Mouse (Mus musculus): ENCODE measurements at regions not wholly inside any gene's neighbourhood (a gene's known extent, or its start where the extent isn't known, plus 50 kb on each side); places are given as distances from the start of the nearest gene placed in this dataset.

DNA sequence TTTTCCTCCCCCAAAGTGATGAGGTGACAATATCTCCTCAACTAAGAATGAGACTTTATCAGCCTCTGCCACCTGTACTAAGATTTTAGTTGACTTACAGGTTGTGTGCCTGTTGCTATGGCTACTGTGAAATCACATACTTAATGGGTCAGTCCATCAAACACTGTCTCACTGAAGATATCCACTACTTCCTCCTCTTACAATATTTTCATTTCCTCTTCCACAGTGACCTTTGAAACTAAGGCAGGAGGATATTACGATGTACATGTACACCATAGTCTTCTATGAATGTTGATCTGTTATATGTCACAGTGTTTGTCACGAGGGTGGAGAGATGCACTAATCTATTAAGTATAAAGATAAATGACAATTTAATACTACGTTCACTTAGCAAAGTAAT lies 212.4 kb upstream of the Dab2 start:
- no peak for DNase-seq (ENCODE audit: extremely low read depth, insufficient read length, low spot score)

DNA sequence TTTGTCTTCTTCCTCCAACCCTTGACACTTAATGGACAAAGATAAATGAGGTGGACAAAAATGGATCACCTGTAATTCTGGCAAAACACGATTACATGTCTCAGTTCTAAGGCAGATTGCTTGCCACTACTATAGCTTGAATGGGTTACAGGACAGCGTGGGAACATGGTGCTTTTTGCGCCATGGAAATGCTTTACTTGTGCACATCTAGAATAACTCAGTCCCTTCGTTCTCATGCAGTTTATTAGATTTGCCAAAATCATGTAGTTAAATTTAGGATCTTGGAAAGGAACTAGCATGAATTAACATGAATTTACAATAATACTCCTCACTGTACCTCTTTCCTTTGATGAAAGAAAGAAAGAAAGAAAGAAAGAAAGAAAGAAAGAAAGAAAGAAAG lies 211.1 kb upstream of the Dab2 start:
- no peak for DNase-seq (ENCODE audit: extremely low read depth, insufficient read length, low spot score)

DNA sequence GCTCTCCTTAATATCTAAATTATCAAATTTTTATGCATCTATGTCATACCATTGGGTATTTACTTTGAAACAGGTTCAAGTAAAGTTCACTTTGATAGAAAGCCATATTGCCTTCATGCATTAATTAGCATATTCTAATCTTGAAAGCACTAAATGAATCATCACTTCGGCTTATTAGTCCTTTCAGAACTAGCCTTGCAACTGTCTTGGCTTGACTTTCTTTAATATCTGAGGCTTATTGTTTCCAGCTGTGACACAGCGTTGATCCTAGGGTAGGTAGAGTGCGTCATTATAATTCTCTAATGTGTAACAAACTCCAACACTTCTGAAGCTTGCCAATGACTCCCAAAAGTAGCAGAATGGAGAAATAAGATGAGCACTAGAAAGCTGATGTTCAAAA lies 169.9 kb upstream of the Dab2 start:
- DNase-seq (ENCODE audit: extremely low read depth, insufficient read length, low spot score): no peak

DNA sequence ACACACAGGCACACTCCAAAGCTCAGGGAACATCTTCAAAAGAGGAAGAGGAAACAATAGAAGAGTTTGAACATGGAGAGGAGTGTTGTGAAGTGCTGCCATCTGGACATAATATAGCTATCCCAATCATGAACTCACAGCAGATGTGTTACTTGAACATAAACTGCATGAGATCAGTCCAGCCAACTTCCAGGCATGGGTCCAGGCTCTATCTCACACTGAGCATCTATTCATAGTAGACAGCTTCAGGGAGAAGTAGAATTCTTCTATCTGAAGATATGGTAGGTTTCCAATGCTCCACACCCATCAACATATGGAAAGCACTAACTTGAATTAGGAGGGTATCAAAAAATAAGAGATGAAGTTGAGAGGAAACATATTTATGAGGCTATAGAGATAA lies 167.4 kb upstream of the Dab2 start:
- no peak for DNase-seq (ENCODE audit: extremely low read depth, insufficient read length, low spot score)

DNA sequence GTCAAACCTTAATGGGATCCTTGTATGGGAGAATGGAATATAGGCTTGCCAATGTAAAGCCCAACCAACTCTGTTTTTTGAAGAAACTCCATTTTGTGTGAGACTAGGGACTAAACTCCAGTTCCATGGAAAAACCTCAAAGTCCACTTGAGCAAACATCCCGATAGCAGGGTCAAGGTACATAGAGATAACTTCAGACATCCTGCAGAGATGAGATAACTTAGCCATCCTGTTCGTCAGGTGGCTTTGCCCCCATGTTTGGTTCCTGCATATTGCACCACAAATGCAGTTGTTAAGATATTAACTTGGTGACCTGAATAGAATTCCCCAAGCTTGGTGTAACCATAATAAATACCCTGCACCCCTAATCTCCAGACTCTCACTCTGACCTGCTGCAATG lies 154.5 kb upstream of the Dab2 start:
- DNase-seq (ENCODE audit: extremely low read depth, insufficient read length, low spot score): no peak

DNA sequence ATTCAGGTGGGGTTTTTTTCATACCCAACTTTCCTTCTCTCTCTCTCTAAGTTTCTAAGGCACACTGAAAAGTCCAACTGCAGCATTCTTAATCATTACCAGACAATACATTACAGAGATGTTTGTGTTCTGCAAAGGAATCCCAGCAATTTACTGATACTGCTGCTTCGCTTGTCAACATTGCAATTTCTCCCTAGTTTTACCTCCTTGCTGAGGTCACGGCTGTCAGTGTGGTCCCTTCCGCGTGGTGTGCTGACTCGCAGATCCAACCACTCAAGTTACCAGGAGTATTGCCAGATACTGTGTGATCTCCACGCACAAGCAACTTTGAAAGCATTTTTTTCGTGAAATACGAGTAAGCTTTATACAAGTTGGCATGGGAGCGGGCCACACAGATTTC lies 144.9 kb upstream of the Dab2 start:
- no peak for DNase-seq (ENCODE audit: extremely low read depth, insufficient read length, low spot score)

DNA sequence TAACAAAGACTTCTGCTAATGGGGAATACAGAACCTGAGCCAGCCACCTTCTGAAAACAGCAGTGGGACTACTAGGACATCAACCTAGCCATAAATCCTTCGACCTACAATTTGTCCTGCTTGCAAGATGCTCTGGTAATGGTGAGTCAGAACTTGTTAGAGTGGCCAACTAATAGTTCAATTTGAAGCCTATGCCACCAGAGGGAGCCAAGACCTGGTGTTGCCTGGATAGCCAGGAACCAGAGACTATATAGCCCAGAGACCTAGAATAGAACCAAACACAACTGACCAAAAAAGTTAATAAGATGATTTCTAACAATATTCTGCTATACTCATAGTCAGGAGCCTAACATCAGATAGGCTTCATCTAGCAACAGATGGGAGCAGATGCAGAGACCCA lies 119.3 kb upstream of the Dab2 start:
- DNase-seq (ENCODE audit: extremely low read depth, insufficient read length, low spot score): no peak

DNA sequence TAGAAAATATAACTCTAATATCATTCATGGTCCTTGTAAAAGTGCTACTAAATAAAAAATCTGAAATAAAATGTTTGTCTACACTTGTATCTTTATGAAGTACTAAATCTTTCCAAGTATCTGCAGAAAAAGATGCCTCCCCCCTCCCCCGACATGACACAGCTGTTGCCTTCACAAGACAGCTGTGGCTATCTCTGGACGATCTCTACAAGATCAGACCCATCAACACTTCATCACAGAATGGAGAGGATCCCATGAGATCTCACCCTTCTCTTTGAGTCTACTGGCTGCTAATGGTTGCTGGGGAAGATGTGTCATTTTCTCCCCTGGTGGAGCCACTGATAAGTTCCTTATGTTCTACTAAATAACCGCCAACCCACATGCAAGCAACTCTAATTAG lies 116.0 kb upstream of the Dab2 start:
- DNase-seq (ENCODE audit: extremely low read depth, insufficient read length, low spot score): no peak

DNA sequence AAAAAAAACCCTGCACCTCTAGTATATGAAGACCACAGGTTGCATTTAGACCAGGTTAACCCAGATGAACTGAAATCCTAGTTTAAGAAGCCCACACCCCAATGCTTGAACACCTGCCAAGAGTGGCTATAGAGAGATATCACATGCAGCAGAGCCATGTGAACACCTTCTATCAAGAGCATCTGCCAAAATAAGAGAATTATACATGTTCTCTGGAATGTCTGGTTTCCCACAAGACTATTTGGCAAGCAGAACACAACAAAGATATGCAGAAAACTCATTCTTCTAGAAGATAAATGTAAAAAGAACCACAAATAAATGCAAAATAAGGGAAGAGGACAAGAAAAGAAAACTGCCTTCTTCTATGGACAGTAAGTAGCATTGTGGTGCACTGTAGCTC lies 107.7 kb upstream of the Dab2 start:
- no peak for DNase-seq (ENCODE audit: extremely low read depth, insufficient read length, low spot score)

DNA sequence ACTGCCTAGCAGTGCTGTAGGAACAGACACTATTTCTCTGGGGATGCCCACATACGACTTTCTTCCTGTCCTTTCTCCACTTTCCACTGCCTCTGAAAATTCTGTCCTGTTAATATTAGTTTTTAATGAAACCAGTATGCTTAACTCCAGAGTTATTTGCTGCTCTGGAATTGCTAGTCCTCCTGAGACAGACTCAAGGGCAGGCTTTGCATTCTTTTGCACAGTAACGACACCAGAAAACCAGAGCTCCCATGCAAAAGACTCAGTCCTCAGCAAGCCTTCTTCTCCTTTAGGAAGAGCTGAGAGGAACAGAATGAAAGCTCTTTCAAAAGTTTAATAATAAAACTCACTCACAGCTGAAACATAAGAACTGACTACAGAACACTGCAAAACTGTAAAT lies 92.3 kb upstream of the Dab2 start:
- DNase-seq (ENCODE audit: extremely low read depth, insufficient read length, low spot score): no peak

DNA sequence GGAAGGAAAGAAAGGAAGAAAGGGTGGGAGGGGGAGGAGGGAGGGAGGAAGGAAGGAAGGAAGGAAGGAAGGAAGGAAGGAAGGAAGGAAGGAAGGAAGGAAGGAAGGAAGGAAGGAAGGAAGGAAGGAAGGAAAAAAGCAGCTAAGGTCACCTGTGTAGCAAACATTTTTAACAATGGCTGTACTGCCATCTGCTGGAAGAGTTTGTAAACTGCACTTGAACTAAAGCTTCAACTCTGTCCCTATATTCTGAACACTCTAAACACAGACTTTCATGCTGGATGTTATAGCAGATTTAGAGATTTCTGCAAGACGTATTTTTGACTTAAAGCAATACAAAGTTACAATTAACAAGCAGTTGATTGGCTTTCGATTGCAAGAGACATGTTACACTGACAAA lies 90.3 kb upstream of the Dab2 start:
- DNase-seq (ENCODE audit: extremely low read depth, insufficient read length, low spot score): no peak

DNA sequence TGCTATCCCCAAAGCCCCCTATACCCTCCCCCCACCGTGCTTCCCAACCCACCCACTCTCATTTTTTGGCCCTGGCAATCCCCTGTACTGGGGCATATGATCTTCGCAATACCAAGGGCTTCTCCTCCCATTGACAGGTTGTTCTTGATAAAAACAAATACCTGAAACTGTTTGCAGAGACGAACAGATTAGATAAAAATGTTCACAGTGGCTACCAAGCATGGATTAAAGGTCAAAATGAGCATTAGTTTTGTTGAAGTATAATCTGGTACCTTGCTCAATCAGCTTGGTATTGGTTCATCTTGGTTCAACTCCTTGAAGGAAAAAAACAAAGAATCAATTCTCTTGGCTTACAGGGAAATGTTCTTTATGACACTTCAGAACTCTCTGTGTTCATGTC lies 81.5 kb upstream of the Dab2 start:
- DNase-seq (ENCODE audit: extremely low read depth, insufficient read length, low spot score): no peak

DNA sequence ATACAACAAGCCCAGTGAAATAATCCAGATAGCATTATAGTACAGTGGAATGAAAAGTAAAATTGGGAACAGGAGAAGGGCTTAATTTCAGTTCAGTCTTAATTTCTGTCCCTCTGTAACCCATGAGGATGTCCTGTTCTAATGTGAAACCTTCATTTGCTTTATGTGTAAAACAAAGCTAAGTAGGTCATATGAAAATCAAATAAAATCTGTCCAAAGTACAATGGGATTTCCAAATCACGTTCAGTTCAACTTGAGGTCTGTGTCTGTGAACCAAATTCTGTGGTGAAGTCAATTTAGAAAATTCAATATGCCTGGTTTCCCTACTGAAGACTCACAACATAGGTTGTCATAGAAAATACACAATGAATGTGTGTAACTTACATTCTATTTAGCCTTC lies 74.4 kb upstream of the Dab2 start:
- no peak for DNase-seq (ENCODE audit: extremely low read depth, insufficient read length, low spot score)

DNA sequence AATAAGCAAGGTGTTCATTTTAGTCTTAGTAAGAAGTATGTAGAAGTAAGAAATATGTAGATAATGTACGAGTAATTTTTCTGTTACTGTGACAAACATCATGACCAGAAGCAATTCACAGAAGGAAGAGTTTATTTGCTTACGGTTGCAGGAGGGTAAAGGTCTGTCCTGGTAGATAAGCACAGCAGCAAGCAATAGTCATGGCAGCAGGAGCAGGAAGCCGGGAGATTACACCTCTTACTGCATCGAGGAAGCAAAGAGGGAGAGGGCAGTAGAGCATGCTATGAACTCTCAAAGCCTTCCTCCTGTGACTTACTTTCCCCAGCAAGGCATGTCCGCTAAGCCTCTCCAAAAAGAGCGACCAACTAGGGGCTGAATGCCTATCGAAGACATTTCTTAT lies 69.0 kb upstream of the Dab2 start:
- DNase-seq (ENCODE audit: extremely low read depth, insufficient read length, low spot score): no peak

DNA sequence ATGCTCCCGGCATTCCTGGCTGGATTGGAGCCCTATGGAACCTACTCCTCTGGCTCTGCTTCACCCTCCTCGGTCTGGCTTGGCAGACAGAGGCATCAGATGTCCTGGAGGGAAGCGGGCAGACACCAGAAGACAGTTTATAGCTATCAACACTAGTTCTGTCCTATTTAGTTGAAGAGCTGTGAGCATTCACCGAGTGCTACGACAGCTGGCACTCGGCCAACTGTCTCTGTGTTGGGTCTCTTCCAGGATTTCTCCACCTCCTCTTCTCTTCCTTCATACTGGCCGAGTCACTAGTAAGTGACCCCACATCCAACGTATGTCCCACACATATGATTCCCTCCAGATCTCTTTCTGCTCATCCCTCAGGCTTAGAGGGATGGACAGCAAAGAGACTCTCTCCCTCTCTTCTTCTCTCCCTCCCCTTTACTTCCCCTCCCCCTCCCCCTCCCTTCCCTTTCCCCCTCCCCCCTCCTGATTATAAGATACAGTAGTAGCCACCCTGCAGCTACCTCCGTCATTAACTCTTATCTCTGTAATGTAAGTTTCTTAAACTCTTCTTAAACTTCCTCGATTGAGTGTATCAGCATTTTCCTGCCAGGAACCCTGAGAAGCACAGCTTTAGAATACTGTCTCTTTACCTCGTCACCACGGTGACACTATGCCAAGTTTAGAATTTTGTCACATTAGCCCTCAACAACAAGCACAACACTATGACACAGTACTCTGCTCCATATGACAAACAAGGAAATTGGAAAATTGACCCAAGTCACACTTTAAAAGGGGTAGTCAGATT lies 68.1 kb upstream of the Dab2 start:
- no peak for DNase-seq (ENCODE audit: extremely low read depth, insufficient read length, low spot score)

DNA sequence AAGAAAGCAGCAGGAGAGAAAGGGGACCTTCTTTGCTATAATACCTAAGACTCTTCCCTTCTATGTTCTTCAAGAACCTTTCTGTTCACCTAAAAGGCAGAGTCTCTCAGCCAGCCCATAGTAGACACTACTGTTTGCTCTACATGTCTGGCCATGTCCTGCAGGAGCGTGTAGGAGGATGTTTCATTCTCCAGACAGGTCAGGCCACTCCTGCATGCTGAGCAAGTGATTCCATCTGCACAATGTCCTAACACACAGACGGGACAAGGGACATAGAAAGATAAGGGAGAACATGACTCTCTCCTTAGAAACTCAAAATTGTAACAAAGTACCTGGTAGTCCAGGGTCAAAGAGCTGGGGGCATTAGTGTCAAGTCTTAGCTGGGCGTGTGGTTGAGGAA lies 66.0 kb upstream of the Dab2 start:
- DNase-seq (ENCODE audit: extremely low read depth, insufficient read length, low spot score): no peak

DNA sequence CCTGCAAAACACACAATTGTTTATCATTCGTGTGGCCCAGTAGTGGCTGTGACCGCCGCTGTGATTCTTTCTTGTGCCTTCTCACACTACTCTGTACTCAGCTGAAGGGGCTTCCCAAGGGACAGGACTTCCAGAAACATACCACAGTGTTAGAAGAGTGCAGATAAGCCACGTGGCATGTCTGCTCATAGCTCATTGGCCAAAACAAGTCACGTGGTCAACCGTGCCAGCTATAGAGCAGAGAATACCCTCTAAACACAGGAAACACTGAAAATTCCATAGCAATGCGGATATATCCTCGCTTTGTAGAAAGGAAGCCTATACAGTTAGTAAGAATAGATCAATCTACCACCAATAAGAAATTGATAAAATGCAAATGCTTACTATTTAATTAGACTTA lies 63.0 kb upstream of the Dab2 start:
- DNase-seq (ENCODE audit: extremely low read depth, insufficient read length, low spot score): no peak

DNA sequence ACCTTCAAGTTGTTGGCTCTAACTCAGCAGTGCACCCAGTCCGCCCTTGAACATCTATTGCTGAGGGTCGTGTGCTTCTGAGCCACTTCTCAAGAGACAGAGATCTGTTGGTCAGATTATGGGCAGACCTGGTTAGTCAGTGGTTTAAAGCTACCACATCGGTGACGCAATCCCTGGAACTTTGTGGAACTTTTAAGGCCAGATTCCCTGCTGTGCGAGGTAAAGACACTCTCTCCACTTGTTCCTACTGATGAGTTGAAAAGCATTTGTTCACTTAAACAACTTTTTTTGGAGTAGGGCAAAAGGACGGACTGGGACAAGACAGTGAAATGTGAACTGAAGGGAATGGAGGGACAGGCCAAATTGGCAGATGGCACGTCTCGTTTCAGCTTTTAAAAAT lies 61.9 kb upstream of the Dab2 start:
- DNase-seq (ENCODE audit: extremely low read depth, insufficient read length, low spot score): peak; percentile 30

DNA sequence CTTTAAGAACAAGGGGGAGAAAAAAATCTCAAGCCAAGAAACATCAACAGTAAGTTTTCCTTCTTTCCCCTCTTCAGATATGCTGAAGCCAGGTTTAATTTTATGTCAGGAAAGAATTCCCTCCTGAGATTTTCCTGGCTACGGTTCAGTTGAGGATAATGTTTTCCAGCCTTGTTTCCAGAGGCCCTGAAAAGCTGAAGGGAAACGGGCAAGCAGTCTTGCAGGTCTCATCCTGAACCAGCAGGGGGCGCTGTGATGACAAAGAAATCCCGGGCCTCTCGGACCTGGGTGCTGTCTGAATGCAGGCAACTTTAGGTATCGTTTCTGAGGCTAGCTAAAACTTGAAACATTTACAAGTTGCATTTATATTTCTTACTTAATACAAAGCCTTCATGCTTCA lies 61.5 kb upstream of the Dab2 start:
- peak; percentile 42 for DNase-seq (ENCODE audit: extremely low read depth, insufficient read length, low spot score)

DNA sequence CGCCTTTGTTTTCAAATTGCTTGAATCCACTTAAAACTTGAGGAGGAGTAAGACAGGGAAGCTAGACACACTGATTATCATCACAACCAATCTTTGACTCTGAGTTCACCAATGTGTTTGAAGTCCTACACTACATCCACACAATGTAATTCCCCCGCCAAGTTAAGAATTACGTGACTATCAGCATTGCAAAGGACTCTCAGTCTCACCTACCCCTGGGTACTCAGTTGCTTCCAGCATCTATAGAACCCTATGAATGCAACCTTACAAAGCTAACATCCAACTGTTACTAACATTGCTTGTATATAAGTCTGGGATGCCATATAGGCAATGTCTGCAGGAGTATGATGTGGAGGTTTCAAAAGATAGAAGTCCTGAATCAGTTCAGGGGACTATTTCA lies 60.8 kb upstream of the Dab2 start:
- no peak for DNase-seq (ENCODE audit: extremely low read depth, insufficient read length, low spot score)

DNA sequence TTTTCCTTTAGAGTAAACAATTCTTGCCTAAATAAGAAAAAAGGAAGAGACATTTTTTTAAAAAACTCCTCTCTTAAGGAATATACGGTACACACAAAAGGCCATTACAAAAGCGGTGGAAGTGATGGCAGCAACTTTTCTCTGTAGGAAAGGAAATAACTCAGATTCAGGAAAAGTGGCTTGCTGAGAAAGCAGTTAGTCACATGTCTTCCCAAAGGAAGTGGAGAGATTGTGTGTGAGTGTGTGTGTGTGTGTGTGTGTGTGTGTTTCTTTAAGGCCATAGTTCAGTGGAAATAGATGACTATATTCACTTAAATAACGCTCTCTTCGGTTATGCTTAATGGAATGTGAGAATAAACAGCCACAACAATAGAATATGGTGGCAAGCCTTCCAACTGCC lies 57.5 kb upstream of the Dab2 start:
- DNase-seq (ENCODE audit: extremely low read depth, insufficient read length, low spot score): no peak

DNA sequence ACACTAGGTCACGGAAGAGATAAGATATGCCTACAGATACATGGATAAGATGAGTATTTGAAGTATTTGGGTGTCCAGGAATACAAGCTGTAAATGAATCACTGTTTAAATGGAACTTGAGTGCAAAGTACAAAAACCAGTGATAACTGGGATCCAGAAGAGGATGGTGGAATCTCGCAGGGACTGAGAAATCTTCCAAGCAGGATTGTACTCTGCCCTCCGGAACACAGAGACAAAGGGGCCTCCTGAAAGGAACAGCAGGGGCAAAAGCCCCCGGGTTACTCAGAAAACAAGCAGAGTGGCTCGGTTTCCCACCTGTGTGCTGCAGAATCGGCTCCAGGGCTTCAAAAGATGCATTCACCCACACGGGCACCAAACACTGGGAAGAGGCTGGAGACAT lies 55.2 kb upstream of the Dab2 start:
- DNase-seq (ENCODE audit: extremely low read depth, insufficient read length, low spot score): no peak
